Mouse (Mus musculus): ENCODE measurements around the gene Chga. TPM values are rescaled to one million over a fixed set of nuclear protein-coding genes. Genes with fewer than 3 reads are reported as not detected.
A peak's percentile ranks its signal among the peaks of the same experiment; 100 is the strongest.

Chga gene
- total and polyA plus RNA-seq, 2 experiments from 2014 or later, result 123 to 171 TPM

DNA sequence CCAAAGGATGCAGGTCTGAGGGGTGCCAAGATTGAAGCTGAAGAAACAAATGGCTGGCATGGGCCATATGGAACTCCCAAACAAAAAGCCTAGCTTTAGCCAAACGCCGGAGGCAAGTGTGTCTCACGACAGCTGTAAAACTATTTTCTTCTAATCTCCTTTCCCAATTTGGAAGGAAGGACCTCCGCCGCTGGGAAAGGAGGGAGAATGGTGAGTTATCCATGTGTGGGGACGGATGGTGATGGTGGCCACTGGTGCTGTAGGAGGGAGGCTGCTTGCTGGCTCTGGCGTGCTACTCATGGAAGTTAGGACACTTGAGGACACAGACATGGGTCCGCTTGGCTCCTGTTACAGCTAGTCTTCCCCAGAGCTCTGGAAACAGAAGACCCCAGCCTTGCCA lies 14.5 kb upstream of the Chga start:
- no peak for TF ChIP-seq CTCF (IDR thresholded peaks at IDR 0.05; ENCODE audit: low read depth)
- no peak overlapping the region for H3K27ac ChIP-seq (ENCODE audit: low read depth, low read length)
- DNase-seq, result no peak
- 63% methylated on average over 8 of the region's 8 CpGs for WGBS
- no peaks in the 10 kb centered on the region for H3K27me3 ChIP-seq (ENCODE audit: insufficient read depth, low read length)
- no peak overlapping the region for H3K9ac ChIP-seq
- no peak for ATAC-seq
- H3K9me3 ChIP-seq (ENCODE audit: low read length), result no peaks in the 10 kb centered on the region
- no peaks in the 10 kb centered on the region for H3K36me3 ChIP-seq (ENCODE audit: insufficient read depth)
- no peak overlapping the region for H3K4me3 ChIP-seq (ENCODE audit: low read depth, low read length)
- H3K4me1 ChIP-seq (ENCODE audit: insufficient read depth), result no peaks in the 10 kb centered on the region
- H3K4me2 ChIP-seq (ENCODE audit: low read depth), result no peak overlapping the region

- ATAC-seq (no peak), DNase-seq (no peak)
- no peaks in the 10 kb centered on the region for H3K27me3 ChIP-seq (ENCODE audit: insufficient read depth, low read length)
- no peaks in the 10 kb centered on the region for H3K36me3 ChIP-seq (ENCODE audit: insufficient read depth)
- WGBS, result 93% methylated on average over 7 of the region's 7 CpGs
- no peaks in the 10 kb centered on the region for H3K4me1 ChIP-seq (ENCODE audit: insufficient read depth)
- no peak overlapping the region for H3K27ac ChIP-seq (ENCODE audit: low read depth, low read length)
- H3K9ac ChIP-seq, result no peak overlapping the region
- no peak for TF ChIP-seq CTCF (IDR thresholded peaks at IDR 0.05; ENCODE audit: low read depth)
- no peaks in the 10 kb centered on the region for H3K9me3 ChIP-seq (ENCODE audit: low read length)
- no peak overlapping the region for H3K4me3 ChIP-seq (ENCODE audit: low read depth, low read length)
- no peak overlapping the region for H3K4me2 ChIP-seq (ENCODE audit: low read depth)
Observed at GRCm38 (mm10) chr12:102541168-102541567, 13.6 kb upstream of the Chga start.

- Histone ChIP-seq H3K27me3 (ENCODE audit: insufficient read depth, low read length) (no peaks in the 10 kb centered on the region), H3K27ac (ENCODE audit: low read depth, low read length) (no peak overlapping the region), H3K4me1 (ENCODE audit: insufficient read depth) (no peaks in the 10 kb centered on the region), H3K4me2 (ENCODE audit: low read depth) (no peak overlapping the region), H3K4me3 (ENCODE audit: low read depth, low read length) (no peak overlapping the region), H3K9ac (no peak overlapping the region), H3K36me3 (ENCODE audit: insufficient read depth) (no peaks in the 10 kb centered on the region), H3K9me3 (ENCODE audit: low read length) (no peaks in the 10 kb centered on the region)
- 35% methylated on average over 6 of the region's 6 CpGs for WGBS
- ATAC-seq, result peak; percentile 56
- DNase-seq, result no peak
- TF ChIP-seq CTCF (IDR thresholded peaks at IDR 0.05; ENCODE audit: low read depth), result no peak
Observed at GRCm38 (mm10) chr12:102545122-102545521, 9.6 kb upstream of the Chga start.

- TF ChIP-seq CTCF (IDR thresholded peaks at IDR 0.05; ENCODE audit: low read depth), result no peak
- Histone ChIP-seq H3K4me2 (ENCODE audit: low read depth) (no peak overlapping the region), H3K9me3 (ENCODE audit: low read length) (no peaks in the 10 kb centered on the region), H3K27ac (ENCODE audit: low read depth, low read length) (no peak overlapping the region), H3K4me3 (ENCODE audit: low read depth, low read length) (no peak overlapping the region), H3K27me3 (ENCODE audit: insufficient read depth, low read length) (no peaks in the 10 kb centered on the region), H3K36me3 (ENCODE audit: insufficient read depth) (no peaks in the 10 kb centered on the region), H3K4me1 (ENCODE audit: insufficient read depth) (peaks cover under 1% of the 10 kb centered on the region; the same call in 1 of the 2 replicates), H3K9ac (no peak overlapping the region)
- ATAC-seq (no peak), DNase-seq (no peak)
- 4% methylated on average over 11 of the region's 11 CpGs for WGBS
Observed at GRCm38 (mm10) chr12:102550529-102550928, 4.2 kb upstream of the Chga start.

DNA sequence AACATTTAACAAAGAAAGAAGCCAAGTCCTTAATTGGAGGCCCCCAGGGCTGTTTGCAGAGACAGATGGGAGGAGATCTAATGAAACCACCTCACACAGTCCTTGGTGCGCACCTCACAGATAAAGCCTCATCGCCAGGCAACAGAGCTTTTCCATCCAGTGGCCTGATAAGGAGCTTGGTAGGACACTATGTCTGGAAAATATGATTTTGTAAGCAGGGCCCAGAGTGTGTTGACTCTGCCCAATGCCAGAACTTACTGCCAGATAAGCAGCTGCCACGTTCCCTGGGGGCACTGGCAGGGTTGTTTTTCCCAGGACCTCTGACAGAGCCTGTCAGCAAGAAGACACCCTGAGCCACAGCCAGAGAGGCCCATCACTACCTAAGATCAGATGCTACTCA lies 3.6 kb upstream of the Chga start:
- Histone ChIP-seq H3K36me3 (ENCODE audit: insufficient read depth) (no peaks in the 10 kb centered on the region), H3K27ac (ENCODE audit: low read depth, low read length) (no peak overlapping the region), H3K4me2 (ENCODE audit: low read depth) (no peak overlapping the region), H3K27me3 (ENCODE audit: insufficient read depth, low read length) (no peaks in the 10 kb centered on the region), H3K4me1 (ENCODE audit: insufficient read depth) (peaks cover 7% of the 10 kb centered on the region; the same call in 1 of the 2 replicates), H3K4me3 (ENCODE audit: low read depth, low read length) (no peak overlapping the region), H3K9me3 (ENCODE audit: low read length) (no peaks in the 10 kb centered on the region), H3K9ac (no peak overlapping the region)
- WGBS, result 44% methylated on average over 3 of the region's 3 CpGs
- no peak for TF ChIP-seq CTCF (IDR thresholded peaks at IDR 0.05; ENCODE audit: low read depth)
- DNase-seq, result no peak
- ATAC-seq, result no peak

- no peak overlapping the region for H3K27ac ChIP-seq (ENCODE audit: low read depth, low read length)
- 28% methylated on average over 6 of the region's 6 CpGs for WGBS
- ATAC-seq, result no peak
Observed at GRCm38 (mm10) chr12:102552001-102552400, 2.8 kb upstream of the Chga start.

DNA sequence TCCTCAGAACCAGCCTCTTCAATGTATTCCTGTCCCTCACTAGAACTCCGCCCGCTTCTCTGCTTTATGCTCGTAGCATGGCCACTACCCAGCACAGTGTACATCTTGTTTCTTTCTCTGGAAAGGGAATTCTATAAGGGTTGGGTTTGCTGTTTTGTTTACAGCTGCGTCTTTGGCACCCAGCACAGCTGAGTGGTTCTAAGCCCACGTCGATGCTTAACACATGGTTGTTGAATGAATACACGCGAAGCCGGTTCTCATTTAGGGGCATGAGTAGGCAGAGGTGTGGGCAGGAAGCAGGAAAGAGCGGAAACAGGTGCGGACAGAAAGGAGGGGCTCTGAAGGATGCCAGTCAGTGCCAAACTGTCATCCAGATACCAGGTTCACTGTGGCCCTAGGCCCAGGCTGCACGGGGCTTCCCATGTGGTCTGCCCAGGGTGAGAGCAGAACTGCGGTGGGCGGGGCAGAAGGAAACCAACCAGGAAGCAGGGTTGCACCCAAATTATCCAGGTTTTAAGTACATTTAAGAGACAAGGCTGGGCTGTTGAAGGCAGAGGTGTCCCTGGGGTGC lies 979 bp upstream of the Chga start:
- Histone ChIP-seq H3K27me3 (ENCODE audit: insufficient read depth, low read length) (no peaks in the 10 kb centered on the region), H3K4me3 (ENCODE audit: low read depth, low read length) (no peak overlapping the region), H3K9ac (no peak overlapping the region), H3K27ac (ENCODE audit: low read depth, low read length) (no peak overlapping the region), H3K36me3 (ENCODE audit: insufficient read depth) (0 out of 2 replicates have a peak, but pooled peaks cover 5% of the 10 kb centered on the region), H3K9me3 (ENCODE audit: low read length) (no peaks in the 10 kb centered on the region), H3K4me1 (ENCODE audit: insufficient read depth) (peaks cover 9% of the 10 kb centered on the region; the same call in 1 of the 2 replicates), H3K4me2 (ENCODE audit: low read depth) (peak overlapping the region; percentile 84; the same call in 1 of the 2 replicates)
- no peak for DNase-seq
- no peak for ATAC-seq
- WGBS, result 75% methylated on average over 14 of the region's 14 CpGs
- TF ChIP-seq CTCF (IDR thresholded peaks at IDR 0.05; ENCODE audit: low read depth), result no peak

More at GRCm38 (mm10) chr12:102552001-102552400, 2.8 kb upstream of the Chga start:
- no peak overlapping the region for H3K4me3 ChIP-seq (ENCODE audit: low read depth, low read length)
- H3K4me1 ChIP-seq (ENCODE audit: insufficient read depth), result peaks cover 9% of the 10 kb centered on the region; the same call in 1 of the 2 replicates
- H3K9ac ChIP-seq, result no peak overlapping the region
- H3K4me2 ChIP-seq (ENCODE audit: low read depth), result no peak overlapping the region
- H3K36me3 ChIP-seq (ENCODE audit: insufficient read depth), result no peaks in the 10 kb centered on the region
- H3K9me3 ChIP-seq (ENCODE audit: low read length), result no peaks in the 10 kb centered on the region
- TF ChIP-seq CTCF (IDR thresholded peaks at IDR 0.05; ENCODE audit: low read depth), result no peak
- no peaks in the 10 kb centered on the region for H3K27me3 ChIP-seq (ENCODE audit: insufficient read depth, low read length)
- no peak for DNase-seq
